Mouse (Mus musculus) frontal cortex, postnatal 36 days (tissue): ENCODE data around the gene Ywhae.
"Not testable (repeated sequence)": the region's sequence is repeated elsewhere in the genome, so short reads cannot be mapped to it uniquely, and the experiment has no call there.

Experiments
- DNase-seq, 2 experiments: peaks; one replicate each; pipeline ENCODE4 v3.0.0; 2022; ENCODE audit warnings: low spot score in 2 of 2

Ywhae gene

GRCm38 (mm10) chr11:75732434-75733226, at the start of gene Ywhae:
Gene Ywhae, plus strand, starts transcription at chr11:75732869.
- peak; percentile 90 to 93 for DNase-seq

- DNase-seq: no peak
Measured at GRCm38 (mm10) chr11:75684462-75684861, 48.2 kb upstream of the Ywhae start.

DNA sequence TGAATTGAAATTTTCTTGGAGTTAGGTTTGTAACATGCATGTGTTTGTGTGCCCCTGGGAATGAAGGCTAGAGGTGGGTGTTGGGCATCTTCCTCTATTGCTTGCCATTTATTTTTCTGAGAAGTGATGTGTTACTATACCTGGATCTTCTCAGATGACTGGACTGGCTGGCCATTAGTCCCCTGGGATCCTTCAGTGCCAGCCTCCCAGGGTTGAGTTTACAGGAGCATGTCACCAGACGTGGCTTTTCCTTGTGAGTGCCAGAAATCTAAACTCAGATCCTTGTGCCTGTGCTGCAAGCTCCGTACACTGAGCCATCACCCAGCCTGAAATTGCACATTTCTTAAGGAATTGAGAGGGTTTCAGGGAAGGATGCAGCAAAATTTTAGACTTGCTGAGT, 47.7 kb upstream of the Ywhae start:
- no peak for DNase-seq

DNA sequence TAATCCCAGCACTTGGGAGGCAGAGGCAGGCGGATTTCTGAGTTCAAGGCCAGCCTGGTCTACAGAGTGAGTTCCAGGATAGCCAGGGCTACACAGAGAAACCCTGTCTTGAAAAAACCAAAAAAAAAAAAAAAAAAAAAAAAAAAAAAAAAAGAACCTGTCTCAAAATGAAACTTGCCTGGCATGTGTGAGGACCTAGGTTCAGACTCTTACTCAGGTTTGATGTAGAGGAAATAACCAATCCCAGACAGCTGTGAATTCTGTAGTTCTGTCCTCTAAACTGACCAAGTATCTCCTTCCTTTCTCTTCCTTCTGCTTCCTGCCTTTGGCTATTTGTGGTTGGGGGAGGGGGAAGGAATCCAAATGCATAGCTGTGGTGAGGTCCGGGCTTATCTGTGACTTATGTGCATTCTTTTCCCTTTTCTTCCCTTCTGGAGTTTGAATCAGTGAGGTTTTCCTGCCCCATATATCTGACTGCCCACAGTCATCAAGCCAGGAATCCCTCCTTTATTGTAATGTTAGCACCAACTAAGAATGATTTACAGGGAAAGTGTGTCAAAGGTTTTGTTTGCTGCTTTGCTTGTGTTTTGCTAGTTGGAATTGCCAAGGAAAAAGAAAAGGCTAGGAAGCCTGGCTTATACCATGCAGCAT, 45.2 kb upstream of the Ywhae start:
- DNase-seq: no peak

GRCm38 (mm10) chr11:75688132-75688531, 44.5 kb upstream of the Ywhae start:
- no peak for DNase-seq

DNA sequence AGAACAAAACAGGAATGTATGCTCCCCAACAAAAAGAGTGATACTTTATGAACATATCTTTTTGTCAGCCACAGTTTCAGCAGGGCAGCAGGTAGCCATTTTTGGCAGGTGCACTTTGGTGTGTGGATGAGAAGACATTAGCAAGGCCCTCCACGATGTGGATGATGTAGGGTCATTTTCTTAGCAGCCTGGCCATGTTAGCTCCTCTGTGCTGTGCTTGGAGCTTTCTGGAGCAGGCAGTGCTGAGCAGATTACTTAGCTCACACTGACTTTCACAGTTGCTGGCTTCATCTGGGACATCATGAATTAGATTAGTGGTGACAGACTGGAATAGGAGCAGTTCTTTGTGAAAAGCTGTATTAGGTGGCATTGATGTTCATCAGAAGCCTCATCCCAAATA, 42.7 kb upstream of the Ywhae start:
- DNase-seq: no peak

DNA sequence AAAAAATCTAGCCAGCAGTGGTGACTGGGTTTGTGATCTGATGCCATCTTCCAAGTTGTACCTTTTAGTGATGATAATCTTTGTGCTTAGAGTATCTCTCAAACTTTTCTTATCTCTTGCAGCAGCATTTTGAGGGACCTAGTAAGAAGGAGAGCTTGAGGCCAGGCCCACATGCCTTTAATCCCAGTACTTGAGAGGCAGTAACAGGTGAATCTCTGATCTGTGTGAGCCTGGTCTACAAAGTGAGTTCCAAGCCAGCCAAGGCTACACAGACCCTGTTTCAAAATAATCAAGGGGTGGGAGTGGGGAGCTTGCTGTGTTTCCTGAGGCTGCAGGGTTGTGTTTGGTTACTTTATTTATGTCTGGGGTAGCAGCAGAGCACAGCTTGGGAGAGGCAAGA, 41.6 kb upstream of the Ywhae start:
- no peak for DNase-seq

- no peak for DNase-seq
Measured at GRCm38 (mm10) chr11:75693570-75693969, 39.1 kb upstream of the Ywhae start.

DNA sequence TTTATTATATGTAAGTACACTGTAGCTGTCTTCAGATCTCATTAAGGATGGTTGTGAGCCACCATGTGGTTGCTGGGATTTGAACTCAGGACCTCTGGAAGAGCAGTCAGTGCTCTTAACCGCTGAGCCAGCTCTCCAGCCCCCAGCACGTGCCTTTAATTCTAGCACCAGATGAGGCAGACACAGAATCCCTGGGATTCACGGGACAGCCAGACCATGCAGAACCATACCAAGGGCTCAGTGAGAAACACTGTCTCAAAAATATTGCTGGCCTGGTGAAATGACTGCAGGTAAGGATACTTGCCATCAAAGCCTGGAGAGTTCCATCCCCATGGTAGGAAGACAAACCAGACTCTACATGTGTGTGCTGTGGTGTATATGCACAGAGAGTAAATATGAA, 35.2 kb upstream of the Ywhae start:
- not testable (repeated sequence) for DNase-seq

DNA sequence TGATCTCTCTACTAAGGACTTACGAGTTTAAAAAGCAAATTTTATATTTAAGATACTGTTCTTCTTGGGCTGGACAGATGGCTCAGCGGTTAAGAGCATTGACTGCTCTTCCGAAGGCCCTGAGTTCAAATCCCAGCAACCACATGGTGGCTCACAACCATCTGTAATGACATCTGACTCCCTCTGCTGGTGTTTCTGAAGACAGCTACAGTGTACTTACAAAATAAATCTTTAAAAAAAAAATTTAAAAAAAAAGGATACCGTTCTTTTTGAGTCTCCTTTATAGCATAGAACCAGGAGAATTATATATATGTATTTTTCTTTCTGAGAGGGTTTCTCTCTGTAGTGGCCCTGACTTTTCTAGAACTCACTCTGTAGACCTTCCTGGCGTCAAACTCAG, 32.1 kb upstream of the Ywhae start:
- DNase-seq: no peak

GRCm38 (mm10) chr11:75702761-75703160, 29.9 kb upstream of the Ywhae start:
- no peak for DNase-seq

- no peak for DNase-seq
Measured at GRCm38 (mm10) chr11:75703748-75704147, 28.9 kb upstream of the Ywhae start.

- no peak for DNase-seq
Measured at GRCm38 (mm10) chr11:75713949-75714348, 18.7 kb upstream of the Ywhae start.

GRCm38 (mm10) chr11:75715556-75715955, 17.1 kb upstream of the Ywhae start:
- DNase-seq: no peak

DNA sequence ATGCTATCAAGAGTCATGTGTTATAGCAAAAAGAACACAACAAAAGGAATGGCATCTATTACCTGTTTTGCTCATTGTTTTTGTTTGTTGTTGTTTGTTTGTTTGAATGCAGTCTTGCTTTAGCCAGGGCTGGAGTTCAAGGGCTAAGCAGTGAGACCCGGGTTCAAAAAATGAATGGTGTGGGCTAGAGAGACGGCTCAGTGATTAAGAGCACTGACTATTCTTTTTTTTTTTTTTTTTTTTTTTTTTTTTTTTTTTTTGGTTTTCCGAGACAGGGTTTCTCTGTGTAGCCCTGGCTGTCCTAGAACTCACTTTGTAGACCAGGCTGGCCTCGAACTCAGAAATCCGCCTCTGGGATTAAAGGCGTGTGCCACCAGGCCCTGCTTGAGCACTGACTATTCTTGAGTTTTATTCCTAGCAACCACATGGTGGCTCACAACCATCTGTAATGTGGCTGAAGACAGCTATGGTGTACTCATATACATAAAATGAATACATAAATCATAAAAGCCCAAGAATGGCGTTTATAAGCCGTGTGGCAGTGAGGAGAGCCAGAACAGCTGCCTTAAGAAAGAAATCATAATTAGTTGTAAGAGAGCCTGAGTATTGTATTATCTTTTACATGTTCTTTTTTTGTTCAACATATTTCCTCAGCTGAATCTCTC, 15.9 kb upstream of the Ywhae start:
- DNase-seq: no peak

GRCm38 (mm10) chr11:75722339-75722738, 10.3 kb upstream of the Ywhae start:
- no peak for DNase-seq

DNA sequence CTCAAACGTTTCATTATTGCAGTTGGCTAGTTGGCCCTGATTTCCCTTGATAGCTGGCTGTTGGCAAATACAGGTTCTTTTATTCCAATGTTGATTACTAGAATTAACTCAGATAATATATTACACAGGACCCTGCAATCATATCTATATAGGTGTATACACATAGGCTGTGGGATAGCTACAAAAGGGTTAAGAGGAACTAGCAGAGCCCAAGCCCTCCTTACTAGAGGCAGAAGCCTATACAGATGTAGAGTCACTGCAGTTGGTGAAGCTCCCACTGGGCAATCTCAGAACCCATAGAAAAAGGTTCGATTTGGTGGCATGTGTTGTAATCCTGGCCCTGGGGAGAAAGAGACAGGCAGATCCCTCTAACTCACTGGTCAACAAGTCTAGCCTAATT, 5.5 kb upstream of the Ywhae start:
- DNase-seq: no peak

GRCm38 (mm10) chr11:75727659-75728058, 5.0 kb upstream of the Ywhae start:
- not testable (repeated sequence) for DNase-seq

DNA sequence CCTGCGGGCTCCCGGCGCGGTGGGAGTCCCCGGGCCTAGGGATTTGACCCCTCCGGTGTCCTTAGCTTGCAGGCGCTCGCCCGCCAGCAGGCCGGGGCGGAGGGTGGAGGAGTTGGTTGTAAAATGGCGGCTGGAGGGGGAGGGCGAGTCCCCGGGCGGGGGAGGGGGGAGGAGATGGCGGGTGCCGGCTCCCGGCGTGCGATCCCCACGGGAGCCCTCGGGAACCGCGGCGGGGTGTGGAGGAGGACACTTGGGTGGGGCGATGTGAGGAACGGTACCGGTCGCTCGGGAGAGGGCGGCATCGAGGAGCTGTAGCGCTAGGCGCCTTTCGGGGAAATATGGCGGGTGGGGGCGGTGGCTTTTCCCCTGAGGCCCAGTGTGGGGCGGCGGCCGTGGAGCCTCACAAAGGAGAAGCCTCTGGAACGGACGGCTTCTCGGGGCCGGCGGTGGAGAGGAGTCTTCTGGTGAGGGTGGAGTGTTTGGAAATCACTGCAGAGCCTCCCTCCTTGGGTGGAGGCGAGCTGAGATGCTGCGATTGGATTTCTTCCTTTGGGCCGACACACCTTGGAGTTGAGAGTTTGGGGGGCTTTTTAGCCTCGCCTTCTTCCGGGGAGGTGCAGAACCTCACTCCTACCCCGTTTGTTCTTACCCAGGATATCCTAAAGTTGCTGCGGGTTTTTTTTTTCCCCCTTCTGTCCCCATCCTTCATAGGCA, 715 bp downstream of the Ywhae start:
- peak; percentile 68 to 79 for DNase-seq

DNA sequence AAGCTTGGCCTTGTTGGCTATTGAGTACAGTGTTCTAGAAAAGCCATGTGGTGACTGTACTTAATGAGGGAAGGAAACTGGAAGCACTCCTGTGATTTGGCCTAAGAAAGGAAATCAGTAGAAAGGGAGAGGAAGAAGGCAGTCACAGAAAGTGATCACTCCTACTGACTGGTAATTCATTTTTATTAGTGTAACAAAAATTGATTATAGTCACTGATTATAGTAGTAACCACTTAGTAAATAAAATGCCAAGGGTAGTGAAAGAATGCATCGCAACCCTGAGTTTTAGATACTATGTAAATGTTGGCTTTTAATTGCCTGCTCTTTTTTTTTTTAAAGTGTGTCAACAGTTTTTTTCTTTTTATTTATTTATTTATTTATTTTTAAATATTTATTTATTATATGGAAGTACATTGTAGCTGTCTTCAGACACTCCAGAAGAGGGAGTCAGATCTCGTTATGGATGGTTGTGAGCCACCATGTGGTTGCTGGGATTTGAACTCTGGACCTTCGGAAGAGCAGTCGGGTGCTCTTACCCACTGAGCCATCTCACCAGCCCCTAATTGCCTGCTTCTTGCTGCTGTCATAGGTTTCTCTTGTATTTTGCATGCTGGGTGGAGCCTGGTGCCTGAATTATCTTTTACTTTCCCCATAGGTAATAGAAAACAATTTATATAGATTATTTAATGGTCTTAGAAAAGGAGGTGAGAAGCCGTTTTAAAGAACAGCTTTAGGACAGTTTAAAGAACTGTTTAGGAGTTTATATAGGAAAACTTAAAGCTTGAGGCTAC, 3.0 kb downstream of the Ywhae start:
- no peak for DNase-seq

DNA sequence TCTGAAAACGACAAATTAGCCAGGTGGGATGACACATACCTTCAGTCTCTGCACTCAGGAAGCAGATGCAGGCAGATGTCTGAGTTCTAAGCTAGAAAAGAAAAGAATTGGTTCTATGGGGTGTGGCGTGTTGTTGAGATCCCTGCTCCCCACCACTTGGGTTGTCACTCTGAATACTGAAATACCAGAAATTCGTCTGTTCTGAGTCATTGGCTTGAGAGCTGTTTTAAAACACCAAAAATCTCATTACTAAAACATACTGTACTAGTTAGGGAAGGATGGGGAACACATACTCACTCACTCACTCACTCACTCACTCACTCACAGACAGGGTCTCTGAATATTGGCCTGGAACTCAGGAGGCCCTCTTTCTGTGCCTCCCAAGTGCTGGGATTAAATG, 4.3 kb downstream of the Ywhae start:
- DNase-seq: no peak
